Mouse (Mus musculus): ENCODE results near the gene Gprc5b.
A peak's percentile ranks its signal among the peaks of the same experiment; 100 is the strongest.

Gene Gprc5b

DNA sequence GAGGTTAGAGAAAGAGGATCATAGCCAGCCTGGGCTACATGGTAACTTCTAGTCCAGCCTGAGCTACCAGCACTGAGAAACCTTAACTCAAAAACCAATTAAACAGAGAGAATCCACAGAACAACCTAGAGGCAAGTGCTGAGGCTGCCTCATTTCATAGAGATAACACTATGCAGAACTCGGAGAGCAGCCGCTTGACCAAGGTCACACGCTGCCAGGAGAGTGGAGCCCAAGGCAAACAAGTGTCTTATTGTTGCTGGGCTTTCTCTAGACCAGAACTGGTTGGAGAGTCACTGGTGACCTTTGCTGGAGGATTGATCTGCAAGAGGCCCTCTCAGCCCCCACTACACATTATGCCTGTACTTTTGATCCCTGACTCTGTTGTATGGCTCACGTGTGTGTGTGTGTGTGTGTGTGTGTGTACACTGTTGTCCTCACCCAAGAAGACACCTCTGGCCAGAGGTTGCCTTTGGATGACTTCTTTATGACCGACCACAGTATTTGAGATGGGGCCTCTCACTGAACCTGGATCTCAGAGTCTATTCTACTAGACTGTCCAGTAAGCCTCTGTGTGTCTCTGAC lies 5.6 kb downstream of the Gprc5b start:
- DNase-seq = no peak

DNA sequence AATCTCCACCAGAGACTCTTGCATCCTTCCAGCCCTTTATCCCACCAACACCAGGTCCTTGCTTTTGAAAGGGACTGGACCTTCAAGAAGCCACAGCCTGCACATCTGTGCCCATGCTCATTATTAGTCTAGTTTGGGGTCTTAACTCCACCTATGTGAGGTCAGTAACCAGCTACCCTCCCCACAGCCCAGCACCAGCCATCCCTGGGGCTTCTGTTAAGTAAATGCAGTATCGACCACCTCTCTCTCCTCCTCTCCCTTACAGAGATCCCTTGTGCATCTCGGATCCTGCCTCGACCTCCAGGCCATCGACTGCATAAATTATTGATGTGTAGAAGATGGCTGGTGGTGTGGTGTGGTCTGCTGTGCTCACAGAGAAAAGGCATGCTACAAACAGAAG lies 8.6 kb downstream of the Gprc5b start:
- DNase-seq = no peak

DNA sequence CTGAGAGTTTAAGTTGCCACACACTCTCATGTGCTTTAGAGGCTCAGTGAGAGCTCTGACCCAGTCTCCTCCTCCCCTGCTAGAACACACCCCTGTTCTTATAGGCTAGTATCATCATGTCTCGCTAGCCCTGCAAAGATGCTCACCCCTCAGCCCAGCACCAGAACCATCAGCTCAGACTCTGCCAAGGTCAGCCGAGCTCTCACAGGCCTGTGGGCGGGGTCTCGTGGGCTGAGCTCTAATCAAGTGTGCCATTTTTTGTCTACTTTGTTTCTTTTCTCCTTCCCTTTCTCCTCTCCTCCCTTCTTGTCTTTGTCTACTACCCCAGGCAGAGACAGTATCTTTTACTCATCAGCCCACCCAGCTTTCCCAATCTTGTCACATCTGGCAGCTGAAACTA lies 9.2 kb downstream of the Gprc5b start:
- no peak for DNase-seq

DNA sequence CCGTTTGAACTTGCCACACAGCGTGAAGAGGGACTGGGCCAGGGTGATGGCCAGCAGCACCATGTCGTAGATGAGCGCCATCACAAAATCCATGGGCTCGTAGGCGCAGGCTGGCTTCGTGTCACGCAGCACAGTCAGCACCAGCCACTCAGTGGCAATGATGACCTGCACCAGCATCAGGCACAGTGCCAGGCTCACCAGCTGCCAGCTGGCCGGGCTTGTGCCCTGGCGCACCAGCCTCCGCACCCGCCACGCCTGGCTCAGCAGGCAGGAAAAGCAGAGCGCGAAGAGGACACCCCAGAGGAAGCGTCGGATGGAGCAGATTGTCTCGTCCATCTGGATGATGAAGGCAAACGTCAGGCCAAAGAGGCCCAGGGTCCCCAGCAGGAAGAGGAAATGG lies 11.1 kb downstream of the Gprc5b start:
- DNase-seq = peak in 1 of 2 experiments; percentile 72

DNA sequence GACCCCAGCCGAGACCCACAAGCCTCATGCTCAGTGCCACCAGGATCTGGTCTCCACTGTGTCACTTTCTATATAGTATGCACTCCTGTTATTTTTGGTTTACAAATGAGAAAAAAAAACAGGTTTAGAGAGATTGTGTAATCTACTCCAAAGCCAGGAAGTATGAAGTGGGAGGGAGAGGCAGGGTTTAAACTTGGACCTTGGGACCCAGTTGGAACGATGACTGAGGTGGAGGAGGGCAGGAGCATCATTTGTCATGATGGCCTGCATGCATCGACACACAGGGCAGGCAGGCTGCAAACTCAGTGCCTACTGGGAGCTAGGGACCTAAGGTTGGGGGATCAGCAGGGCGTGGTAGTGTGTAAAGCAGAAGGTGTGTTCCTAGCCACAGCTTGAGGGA lies 12.4 kb downstream of the Gprc5b start:
- DNase-seq = no peak

DNA sequence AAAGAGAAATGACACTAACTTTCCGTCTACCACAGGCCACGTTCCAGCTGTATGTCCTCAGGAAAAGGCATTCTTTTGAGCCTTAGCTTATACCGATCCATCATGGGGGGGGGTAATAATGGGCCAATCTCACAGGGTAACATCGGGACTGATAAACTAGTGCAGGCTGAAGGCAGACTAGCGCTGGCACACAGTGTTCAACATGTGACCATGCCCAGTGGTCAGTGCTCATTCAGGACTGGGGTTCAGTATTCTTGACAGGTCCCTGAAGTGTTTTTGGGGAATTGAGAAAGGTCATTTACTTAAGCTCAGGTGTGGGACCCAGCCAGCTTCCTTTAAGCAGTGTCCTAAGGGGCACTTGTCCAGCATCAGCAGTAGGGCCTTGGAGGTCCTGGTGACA lies 13.2 kb downstream of the Gprc5b start:
- DNase-seq = no peak

DNA sequence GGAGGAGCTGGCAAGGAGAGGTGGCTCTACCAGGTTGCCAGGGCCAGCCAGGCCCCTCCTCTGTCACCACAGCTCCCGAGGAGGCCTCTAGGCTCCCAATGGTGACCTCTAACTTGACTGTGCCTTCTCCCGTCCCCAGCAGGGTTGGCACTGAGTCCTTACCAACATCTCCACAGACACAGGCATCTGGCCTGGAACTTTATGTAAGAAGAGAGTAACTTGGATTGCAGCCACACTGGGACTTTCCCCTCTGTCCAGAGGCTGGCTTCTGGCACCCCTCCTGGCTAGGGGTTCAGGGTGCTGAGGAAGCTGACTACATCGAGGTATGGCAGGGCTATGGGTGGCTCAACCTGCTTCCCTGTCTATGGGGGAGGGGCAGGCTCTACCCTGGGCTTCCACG lies 13.7 kb downstream of the Gprc5b start:
- DNase-seq = peak; percentile 50 to 79

DNA sequence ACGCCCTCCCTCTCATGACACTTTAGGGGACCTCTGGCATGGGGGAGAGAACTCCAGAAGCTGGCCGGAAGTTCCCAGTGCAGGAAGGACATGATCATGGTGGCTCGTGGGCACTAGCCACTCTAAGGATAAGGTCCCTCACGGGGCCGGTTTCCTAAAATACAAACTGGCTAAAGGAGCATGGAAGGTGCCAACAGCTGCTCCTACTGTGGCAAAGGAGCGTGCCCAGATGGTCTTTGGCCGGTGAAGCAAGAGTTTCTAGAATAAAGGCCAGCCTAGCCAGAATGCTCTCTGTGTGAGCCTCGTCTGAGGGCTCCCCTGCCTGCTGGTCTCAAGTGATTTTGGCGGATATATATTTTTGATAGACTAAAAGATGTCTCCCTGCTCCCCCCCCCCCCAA lies 15.3 kb downstream of the Gprc5b start:
- no peak for DNase-seq

DNA sequence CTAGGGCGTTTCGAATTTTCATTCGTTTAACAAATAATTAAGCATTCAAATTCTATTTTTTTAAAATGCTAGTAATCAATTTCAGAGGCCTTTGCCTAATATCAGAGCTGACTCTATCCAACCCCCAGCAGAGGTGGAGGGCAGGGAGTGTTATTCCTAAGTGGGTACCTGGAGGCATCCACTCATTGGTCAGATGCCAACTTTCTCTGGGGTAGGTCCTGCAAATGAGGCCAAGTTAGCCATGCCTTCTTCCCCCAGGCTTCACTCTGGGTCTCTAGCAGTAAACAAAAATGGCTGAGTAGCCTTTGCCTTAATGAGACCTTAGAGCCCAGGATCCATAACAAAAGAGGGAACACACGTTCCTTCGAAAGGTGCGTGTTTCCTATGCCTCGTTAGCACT lies 15.9 kb downstream of the Gprc5b start:
- DNase-seq = no peak

DNA sequence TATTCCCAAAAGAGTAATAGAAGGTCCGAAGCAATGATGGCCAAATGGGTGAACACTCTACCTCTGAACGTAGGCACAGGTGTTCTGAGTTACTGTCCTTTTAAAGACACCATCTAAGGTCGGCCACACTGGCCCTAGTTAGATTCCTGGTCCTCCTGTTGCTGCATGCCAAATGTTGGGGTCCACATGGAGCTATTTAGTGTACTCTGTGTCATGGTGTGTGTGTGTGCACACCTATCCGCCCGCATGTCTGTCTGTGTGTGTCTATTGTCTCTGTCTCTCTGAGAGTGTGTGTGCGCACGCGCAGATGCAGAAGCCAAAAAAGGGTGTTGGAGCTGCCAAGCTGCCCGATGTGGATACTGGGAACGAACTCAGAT lies 17.9 kb downstream of the Gprc5b start:
- no peak for DNase-seq

DNA sequence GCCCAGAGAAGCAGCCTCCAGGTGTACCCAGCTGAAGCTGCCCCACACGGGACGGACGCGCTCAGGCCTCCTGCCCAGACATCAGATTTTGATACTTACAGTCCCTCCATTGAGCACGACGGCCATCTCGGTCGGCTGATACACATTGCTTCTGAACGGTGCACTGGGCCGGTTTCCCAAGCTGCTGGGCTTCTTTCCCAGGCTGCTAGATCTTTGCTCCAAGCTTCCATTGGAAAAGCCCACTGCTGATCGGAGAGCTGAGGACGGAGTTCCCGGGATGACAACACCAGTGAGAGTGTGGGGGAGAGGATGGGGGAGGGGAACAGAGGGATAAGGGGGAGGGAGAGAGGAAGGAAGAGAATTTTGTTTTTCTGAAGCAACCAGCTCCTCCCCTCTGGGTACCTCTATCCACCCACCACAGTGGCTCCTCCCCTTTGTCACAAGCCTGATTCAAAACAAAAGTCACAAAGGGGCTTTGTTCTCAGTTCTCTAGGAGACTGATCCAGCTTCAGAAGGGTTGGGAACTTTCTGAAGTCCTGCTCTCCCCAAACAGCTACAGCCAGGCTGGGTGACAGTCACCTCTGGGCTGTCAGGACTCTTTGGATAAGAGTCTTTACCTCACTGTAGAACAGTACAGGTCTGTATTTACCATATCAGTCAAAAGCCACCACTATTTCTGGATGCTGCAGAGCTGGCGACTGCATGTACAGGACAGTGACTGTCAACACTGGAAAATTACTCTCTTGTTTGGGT lies 18.4 kb downstream of the Gprc5b start:
- no peak for DNase-seq

DNA sequence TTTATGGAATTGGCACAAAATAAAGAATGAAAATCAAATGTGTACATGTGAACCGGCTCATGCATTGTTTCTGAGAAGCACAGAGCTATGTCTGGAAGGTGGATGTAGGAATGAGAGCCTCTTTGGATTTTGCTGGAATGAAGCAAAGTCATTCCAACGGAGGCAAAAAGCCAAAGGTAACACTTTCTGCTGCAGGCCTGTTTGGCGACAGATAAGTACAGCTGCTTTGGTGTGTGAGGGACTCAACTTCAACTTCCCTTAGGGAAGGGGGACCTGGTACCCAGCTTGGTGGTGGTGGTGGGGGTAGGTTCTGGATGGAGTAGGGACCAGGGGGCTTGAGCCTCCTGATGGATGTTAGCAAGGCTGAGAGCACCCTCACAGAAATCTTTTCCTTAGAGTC lies 19.2 kb downstream of the Gprc5b start:
- DNase-seq = no peak

DNA sequence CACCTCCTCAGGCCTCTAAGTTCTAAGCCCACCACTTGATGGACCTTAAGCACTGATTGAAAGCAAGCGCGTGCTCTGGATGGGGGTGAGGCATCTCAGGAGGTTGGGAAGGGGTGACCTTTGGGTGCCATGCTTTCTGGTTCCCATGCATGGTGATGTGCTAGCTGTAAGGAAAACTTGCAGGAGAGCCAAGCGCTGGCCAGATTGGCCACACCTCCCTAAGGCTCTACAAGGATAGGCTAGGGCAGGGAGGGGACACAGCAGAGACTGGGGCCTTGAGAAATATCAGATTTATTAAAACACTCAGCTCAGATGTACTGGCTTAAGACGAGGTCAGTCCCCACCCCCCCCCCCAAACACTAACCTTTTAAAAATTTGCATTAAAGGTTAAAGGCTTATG lies 21.6 kb downstream of the Gprc5b start:
- no peak for DNase-seq

DNA sequence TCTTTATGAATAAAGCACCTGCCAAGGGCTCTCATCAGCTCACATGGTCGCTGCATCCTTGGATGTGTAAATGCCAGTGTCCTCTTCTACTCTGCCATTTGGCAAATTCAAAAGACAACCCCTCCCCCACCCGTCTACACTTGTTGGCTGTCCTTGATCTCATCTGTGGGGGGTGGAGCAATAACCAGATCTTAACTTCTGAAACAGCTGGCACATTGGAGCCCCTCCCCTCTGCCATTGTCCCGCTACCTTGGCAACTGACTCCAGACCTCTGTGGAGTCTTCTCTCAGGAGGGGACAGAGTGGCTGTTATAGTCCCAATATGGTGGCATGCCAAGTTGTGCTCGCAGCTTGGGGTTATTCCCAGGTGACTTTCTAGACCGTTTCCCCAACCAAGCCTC lies 22.7 kb downstream of the Gprc5b start:
- DNase-seq = no peak

DNA sequence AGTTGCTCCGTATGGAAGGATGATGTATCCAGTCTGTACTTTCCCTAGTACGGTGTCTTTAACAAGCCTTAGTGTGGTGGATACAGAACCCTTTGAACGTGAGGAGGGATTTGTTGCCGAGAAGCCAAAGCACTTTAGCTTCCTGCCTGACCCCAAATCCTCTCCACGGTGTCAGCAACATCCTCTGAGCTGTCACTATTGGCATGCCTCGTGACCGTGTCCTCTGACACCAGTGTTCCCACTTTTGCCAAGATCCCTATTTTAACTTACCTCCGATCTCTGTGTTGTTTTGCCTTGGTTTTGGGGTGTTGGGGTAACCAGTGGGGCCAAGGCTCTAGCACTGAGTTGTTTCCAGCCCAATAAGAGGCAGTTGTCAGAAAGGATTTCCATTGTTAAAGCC lies 23.5 kb downstream of the Gprc5b start:
- no peak for DNase-seq

DNA sequence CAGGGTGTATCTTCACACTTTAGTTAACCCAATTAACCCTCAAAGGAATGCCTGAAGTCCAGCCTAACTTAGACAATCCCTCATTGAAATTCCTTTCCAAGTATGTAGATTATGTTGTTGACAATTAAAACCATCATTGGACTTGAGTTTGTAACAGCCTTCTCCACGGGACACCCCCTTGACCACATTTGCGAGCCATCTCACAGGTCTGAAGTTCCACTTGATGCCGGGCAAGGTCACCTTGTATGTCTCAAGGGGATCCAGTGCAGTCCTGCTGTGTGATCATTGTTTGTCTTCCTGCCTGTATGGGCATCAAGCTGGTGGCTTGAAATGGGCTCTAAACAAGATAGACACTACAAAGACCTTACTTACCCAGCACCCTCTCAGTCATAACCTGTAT lies 26.1 kb downstream of the Gprc5b start:
- no peak for DNase-seq

DNA sequence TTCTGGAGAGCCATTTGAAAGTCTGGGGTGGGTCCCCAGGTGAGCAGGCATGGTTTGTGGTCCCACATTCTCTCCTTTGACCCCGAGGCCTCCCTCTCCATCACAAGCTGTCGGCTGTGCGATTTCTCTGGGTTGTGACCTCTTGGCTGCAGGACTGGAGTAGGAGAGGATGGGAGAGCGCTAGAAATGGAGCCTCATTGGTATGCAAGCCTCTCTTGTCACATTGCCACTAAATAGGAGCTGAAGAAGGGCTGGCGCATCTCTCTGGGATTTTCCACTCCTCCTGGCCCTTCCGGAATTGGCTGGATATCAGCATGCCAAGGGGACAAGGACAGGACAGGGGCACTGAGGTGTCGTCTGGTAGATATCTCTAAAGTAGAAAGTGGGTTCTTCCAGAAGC lies 29.8 kb downstream of the Gprc5b start:
- DNase-seq = no peak

DNA sequence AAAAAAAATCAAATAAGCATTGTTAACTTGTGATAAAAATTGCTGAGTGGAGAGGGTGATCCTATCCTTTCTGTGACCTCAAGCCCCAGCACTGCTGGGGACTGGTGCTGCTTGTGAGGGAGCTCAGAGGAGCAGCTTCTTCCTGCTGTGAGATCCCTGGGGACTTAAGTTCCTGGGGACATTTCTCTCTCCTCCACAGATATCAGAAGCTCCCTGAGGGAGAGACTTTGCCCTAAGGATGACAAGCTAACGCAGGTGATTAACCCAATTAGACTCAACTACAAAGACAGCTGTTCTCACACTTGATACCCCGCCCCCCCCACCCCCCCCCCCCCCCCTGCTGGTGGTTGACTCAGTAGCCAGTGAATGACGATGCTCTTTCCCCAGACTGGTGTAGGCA lies 30.2 kb downstream of the Gprc5b start:
- DNase-seq = no peak

DNA sequence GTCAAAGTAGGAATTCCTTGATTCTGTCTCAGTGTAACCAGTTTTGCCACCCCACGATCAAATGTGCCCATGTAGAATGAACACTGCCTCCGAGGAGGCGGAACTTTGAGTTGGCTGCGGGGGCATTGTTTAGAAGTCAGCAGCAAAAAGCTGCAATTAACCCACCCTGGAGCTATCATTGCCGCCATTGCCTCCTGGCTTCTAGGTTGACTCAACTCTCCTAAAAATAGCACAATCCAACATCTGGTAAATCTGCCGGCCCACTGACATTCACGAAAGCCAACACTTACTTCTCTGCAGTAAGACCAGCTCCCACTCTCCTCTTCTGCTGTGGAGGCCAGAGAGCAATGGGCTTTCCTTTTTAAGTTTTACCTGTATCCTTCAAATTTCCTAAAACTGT lies 35.8 kb downstream of the Gprc5b start:
- DNase-seq = no peak

DNA sequence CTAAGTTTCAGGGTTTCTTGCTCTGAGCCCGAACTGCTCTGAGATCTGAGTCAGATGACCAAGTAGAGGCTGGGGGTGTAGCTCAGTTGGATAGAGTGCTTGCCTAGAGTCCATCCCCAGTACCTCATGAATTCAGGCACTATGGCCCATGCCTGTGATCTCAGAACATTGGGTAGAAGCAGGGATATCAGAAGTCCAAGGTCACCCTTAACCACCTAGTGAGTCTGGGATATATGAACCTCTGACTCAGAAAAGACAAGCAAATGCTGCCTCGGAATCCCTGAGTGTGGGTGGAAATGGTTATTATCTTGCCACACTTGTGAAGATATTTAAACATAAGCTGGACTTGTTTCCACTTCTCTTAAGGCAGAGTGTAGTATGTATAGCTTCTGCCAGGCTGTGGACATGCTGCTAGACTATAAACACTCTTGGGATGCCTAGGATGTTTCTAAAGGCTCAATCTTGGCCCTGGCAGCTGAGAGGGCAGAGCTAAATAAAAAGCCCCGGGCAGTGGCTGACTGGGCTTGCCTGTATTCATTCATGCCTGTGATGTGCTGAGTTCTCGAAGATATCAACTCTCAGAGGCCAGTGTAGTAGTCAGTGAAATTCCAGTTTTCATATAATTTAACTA lies 38.3 kb downstream of the Gprc5b start:
- no peak for DNase-seq

DNA sequence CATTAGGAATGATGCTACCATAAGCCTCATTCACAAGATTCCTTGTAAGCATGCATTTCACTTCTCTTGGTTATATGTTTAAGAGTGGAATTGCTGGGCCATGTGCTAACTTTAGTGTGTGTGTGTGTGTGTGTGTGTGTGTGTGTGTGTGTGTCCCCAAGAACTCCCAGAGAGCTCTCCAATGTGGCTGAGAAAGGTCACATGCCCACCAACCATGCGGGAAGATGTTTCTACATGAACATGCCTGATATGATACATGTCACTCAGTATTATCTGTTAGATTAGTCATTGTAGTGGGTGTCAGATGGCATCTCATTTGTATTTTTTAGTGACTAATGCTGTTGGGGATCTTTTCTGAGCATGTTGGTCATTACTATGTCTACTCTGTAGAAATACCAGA lies 40.0 kb downstream of the Gprc5b start:
- DNase-seq = no peak

DNA sequence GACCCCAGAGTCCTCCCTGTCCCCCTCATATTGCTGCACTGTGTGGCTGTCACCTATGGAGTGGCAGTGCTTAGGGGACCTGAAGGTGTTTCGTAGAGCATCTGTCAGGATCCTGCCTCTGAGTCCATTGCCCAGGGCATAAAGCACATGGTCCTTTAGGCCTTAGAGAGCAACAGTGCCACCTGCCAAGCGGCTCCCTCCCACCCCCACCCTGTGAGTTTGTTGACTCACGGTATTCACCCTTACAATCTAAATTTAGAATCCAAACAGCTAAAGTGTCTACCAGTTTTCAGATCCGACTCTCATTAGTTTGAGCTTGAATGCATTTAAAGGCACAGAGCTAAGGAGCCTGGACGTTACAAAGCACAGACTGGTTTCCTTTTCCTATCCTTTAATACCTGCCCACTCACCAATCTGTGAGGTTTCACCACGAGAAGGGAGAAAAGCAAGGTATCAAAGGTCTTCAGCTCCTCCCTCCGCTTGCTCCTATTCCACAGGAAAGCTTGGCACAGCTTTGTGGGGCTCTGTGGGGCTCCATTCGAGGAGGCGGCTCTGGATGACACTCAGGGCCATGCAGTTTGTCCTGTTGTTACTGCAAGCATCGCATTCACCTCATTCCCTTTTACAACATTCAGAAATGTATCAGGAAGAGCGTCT lies 41.3 kb downstream of the Gprc5b start:
- DNase-seq = no peak

DNA sequence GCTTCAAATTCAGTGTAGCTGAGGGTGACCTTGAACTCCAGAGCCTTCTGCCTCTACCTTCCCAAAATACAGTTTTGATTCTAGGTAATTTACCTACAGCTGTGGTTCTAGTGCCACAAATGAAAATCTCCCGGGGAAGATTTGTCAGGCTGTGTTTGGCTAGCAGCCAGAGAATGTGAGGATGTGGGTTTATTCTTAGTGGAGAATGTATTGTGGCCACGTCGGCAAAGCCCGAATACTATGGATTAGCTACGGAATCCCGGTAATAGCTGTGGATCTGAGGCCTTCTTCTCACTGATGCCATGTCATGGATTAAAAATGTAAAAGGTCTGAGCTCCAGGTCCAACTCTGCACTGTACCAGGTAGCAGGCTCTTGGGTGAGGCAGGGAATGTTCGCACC lies 45.3 kb downstream of the Gprc5b start:
- no peak for DNase-seq

DNA sequence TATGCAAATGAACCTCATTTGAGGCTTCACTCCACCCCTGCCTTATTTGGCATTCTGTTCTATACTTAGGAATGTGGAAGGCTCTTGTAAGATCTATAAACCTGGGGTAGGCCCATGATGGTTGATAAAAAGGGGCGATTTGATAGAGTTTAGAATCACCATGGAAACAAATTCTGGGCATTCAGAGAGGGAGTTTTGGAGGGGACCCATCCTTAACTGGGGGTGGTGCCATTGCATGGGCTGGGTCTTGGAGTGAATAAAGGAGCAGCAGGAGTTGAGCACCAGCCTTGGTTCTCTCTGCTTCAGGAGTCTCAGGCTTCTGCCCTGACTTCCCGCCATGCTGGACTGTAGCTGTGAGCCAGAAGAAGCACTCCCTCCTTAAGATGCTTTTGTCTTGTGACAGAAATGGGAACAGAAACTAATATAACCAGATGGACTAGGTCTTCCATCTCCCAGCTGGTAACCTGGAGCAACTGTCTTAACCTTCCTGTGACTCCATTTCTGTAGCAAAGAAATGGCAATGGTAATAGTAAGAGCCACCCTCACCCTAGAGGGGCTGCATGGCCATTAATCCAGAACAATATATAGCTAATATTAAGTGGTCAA lies 46.2 kb downstream of the Gprc5b start:
- no peak for DNase-seq
